Mouse (Mus musculus): Measurements from ENCODE around the gene Gm49318.

GRCm38 (mm10) chr9:22058011-22058424, 13.0 kb downstream of the Gm49318 start:
- TF ChIP-seq POLR2A (IDR thresholded peaks at IDR 0.05; ENCODE audit: control insufficient read depth, low read depth, low read length) (no peak), CTCF (IDR thresholded peaks at IDR 0.05; ENCODE audit: control insufficient read depth, insufficient read depth, insufficient replicate concordance, low read depth, low read length) (no peak)
